Mouse (Mus musculus): Measurements from ENCODE around the gene Alcam.

GRCm38 (mm10) chr16:52386781-52387300 is 67.0 kb downstream of the Alcam start:
- TF ChIP-seq CTCF (IDR thresholded peaks at IDR 0.05; ENCODE audit: control insufficient read depth, insufficient read depth, insufficient read length) (no peak), CEBPB (IDR thresholded peaks at IDR 0.05; ENCODE audit: low read depth) (no peak), MAX (IDR thresholded peaks at IDR 0.05) (no peak), USF1 (IDR thresholded peaks at IDR 0.05; ENCODE audit: low read depth) (no peak)

Measured in C2C12 (cell line).